Mouse (Mus musculus): ENCODE measurements around the gene Bub1b. TPM values are rescaled to one million over a fixed set of nuclear protein-coding genes. Genes with fewer than 3 reads are reported as not detected.

The Bub1b gene
- polyA plus RNA-seq, 1 experiment: 1.9 TPM

GRCm38 (mm10) chr2:118673686-118674465 lies 75.9 kb downstream of the Bub1b start:
- no peak overlapping the region for H3K4me3 ChIP-seq (ENCODE audit: insufficient read depth, low read length)
- H3K27ac ChIP-seq (ENCODE audit: insufficient read depth, low read length): no peak overlapping the region
- TF ChIP-seq CTCF (IDR thresholded peaks at IDR 0.05; ENCODE audit: extremely low read depth, insufficient read depth, low read length) (no peak), POLR2A (IDR thresholded peaks at IDR 0.05; ENCODE audit: extremely low read depth, insufficient read depth, low read length) (no peak)
- H3K4me1 ChIP-seq (ENCODE audit: control insufficient read depth, insufficient read depth, low read length): peaks cover 1% of the 10 kb centered on the region; the same call in 1 of the 2 replicates

- Histone ChIP-seq H3K4me1 (ENCODE audit: control insufficient read depth, insufficient read depth, low read length) (peaks cover 1% of the 10 kb centered on the region; the same call in 1 of the 2 replicates), H3K27ac (ENCODE audit: insufficient read depth, low read length) (no peak overlapping the region), H3K4me3 (ENCODE audit: insufficient read depth, low read length) (no peak overlapping the region)
- TF ChIP-seq POLR2A (IDR thresholded peaks at IDR 0.05; ENCODE audit: extremely low read depth, insufficient read depth, low read length) (no peak), CTCF (IDR thresholded peaks at IDR 0.05; ENCODE audit: extremely low read depth, insufficient read depth, low read length) (no peak)
Measured at GRCm38 (mm10) chr2:118674500-118674899, 76.5 kb downstream of the Bub1b start.

GRCm38 (mm10) chr2:118676839-118677741 lies 79.1 kb downstream of the Bub1b start:
- Histone ChIP-seq H3K27ac (ENCODE audit: insufficient read depth, low read length) (no peak overlapping the region), H3K4me3 (ENCODE audit: insufficient read depth, low read length) (peak overlapping the region; percentile 39), H3K4me1 (ENCODE audit: control insufficient read depth, insufficient read depth, low read length) (peaks cover 1% of the 10 kb centered on the region; the same call in 1 of the 2 replicates)
- TF ChIP-seq POLR2A (IDR thresholded peaks at IDR 0.05; ENCODE audit: extremely low read depth, insufficient read depth, low read length) (no peak), CTCF (IDR thresholded peaks at IDR 0.05; ENCODE audit: extremely low read depth, insufficient read depth, low read length) (no peak)

- Histone ChIP-seq H3K27ac (ENCODE audit: insufficient read depth, low read length) (no peak overlapping the region), H3K4me3 (ENCODE audit: insufficient read depth, low read length) (peak overlapping the region; percentile 39; the same call in 1 of the 2 replicates), H3K4me1 (ENCODE audit: control insufficient read depth, insufficient read depth, low read length) (peaks cover 1% of the 10 kb centered on the region; the same call in 1 of the 2 replicates)
- TF ChIP-seq POLR2A (IDR thresholded peaks at IDR 0.05; ENCODE audit: extremely low read depth, insufficient read depth, low read length) (no peak), CTCF (IDR thresholded peaks at IDR 0.05; ENCODE audit: extremely low read depth, insufficient read depth, low read length) (no peak)
Measured at GRCm38 (mm10) chr2:118677817-118678216, 79.8 kb downstream of the Bub1b start.

GRCm38 (mm10) chr2:118679577-118679976 lies 81.6 kb downstream of the Bub1b start:
- TF ChIP-seq CTCF (IDR thresholded peaks at IDR 0.05; ENCODE audit: extremely low read depth, insufficient read depth, low read length): no peak
- no peak for TF ChIP-seq POLR2A (IDR thresholded peaks at IDR 0.05; ENCODE audit: extremely low read depth, insufficient read depth, low read length)
- Histone ChIP-seq H3K4me1 (ENCODE audit: control insufficient read depth, insufficient read depth, low read length) (0 out of 2 replicates have a peak, but pooled peaks cover 1% of the 10 kb centered on the region), H3K4me3 (ENCODE audit: insufficient read depth, low read length) (no peak overlapping the region)

GRCm38 (mm10) chr2:118680926-118681325 lies 82.9 kb downstream of the Bub1b start:
- Histone ChIP-seq H3K4me1 (ENCODE audit: control insufficient read depth, insufficient read depth, low read length) (0 out of 2 replicates have a peak, but pooled peaks cover 3% of the 10 kb centered on the region), H3K27ac (ENCODE audit: insufficient read depth, low read length) (no peak overlapping the region), H3K4me3 (ENCODE audit: insufficient read depth, low read length) (no peak overlapping the region)
- TF ChIP-seq POLR2A (IDR thresholded peaks at IDR 0.05; ENCODE audit: extremely low read depth, insufficient read depth, low read length) (no peak), CTCF (IDR thresholded peaks at IDR 0.05; ENCODE audit: extremely low read depth, insufficient read depth, low read length) (no peak)

More at GRCm38 (mm10) chr2:118679577-118679976, 81.6 kb downstream of the Bub1b start:
- no peak overlapping the region for H3K27ac ChIP-seq (ENCODE audit: insufficient read depth, low read length)

GRCm38 (mm10) chr2:118682544-118683260 lies 84.7 kb downstream of the Bub1b start:
- Histone ChIP-seq H3K4me3 (ENCODE audit: insufficient read depth, low read length) (no peak overlapping the region), H3K4me1 (ENCODE audit: control insufficient read depth, insufficient read depth, low read length) (0 out of 2 replicates have a peak, but pooled peaks cover 3% of the 10 kb centered on the region), H3K27ac (ENCODE audit: insufficient read depth, low read length) (no peak overlapping the region)
- TF ChIP-seq POLR2A (IDR thresholded peaks at IDR 0.05; ENCODE audit: extremely low read depth, insufficient read depth, low read length) (no peak), CTCF (IDR thresholded peaks at IDR 0.05; ENCODE audit: extremely low read depth, insufficient read depth, low read length) (no peak)

GRCm38 (mm10) chr2:118685088-118685487 lies 87.1 kb downstream of the Bub1b start:
- Histone ChIP-seq H3K27ac (ENCODE audit: insufficient read depth, low read length) (no peak overlapping the region), H3K4me3 (ENCODE audit: insufficient read depth, low read length) (no peak overlapping the region), H3K4me1 (ENCODE audit: control insufficient read depth, insufficient read depth, low read length) (0 out of 2 replicates have a peak, but pooled peaks cover 1% of the 10 kb centered on the region)
- no peak for TF ChIP-seq CTCF (IDR thresholded peaks at IDR 0.05; ENCODE audit: extremely low read depth, insufficient read depth, low read length)
- TF ChIP-seq POLR2A (IDR thresholded peaks at IDR 0.05; ENCODE audit: extremely low read depth, insufficient read depth, low read length): no peak

- no peak for TF ChIP-seq CTCF (IDR thresholded peaks at IDR 0.05; ENCODE audit: extremely low read depth, insufficient read depth, low read length)
- TF ChIP-seq POLR2A (IDR thresholded peaks at IDR 0.05; ENCODE audit: extremely low read depth, insufficient read depth, low read length): no peak
- Histone ChIP-seq H3K4me1 (ENCODE audit: control insufficient read depth, insufficient read depth, low read length) (0 out of 2 replicates have a peak, but pooled peaks cover 1% of the 10 kb centered on the region), H3K4me3 (ENCODE audit: insufficient read depth, low read length) (no peak overlapping the region), H3K27ac (ENCODE audit: insufficient read depth, low read length) (no peak overlapping the region)
Measured at GRCm38 (mm10) chr2:118686693-118687092, 88.7 kb downstream of the Bub1b start.
